Mouse (Mus musculus) forebrain, embryonic 15.5 days (tissue): Measurements from ENCODE around the gene Khnyn. TPM values are rescaled to one million over a fixed set of nuclear protein-coding genes. Genes with fewer than 3 reads are reported as not detected.

Experiments used
- ATAC-seq: fragments of 200-750 bp; cut with Nextera tagmentation; replicated peaks from 2 replicates; pipeline ENCODE4 v1.8.0; 2017; ENCODE audit warnings: mild to moderate bottlenecking, moderate TSS enrichment, moderate library complexity
- H3K27ac ChIP-seq: fragments of 300-500 bp; sonication (generic); replicated peaks from 2 replicates; pipeline ENCODE4 v1.5.1; 2015; ENCODE audit warnings: mild to moderate bottlenecking, inconsistent platforms
- H3K27me3 ChIP-seq: fragments of 300-500 bp; sonication (generic); 2 replicates; pipeline ENCODE4 v1.6.1; 2015; ENCODE audit warnings: inconsistent platforms
- H3K36me3 ChIP-seq: fragments of 300-500 bp; sonication (generic); 2 replicates; pipeline ENCODE4 v1.6.1; 2015; ENCODE audit warnings: mild to moderate bottlenecking, inconsistent platforms
- H3K4me1 ChIP-seq: fragments of 300-500 bp; sonication (generic); 2 replicates; pipeline ENCODE4 v1.6.1; 2015; ENCODE audit warnings: inconsistent platforms
- H3K4me2 ChIP-seq: fragments of 300-500 bp; sonication (generic); replicated peaks from 2 replicates; pipeline ENCODE4 v1.6.1; 2015; ENCODE audit warnings: mild to moderate bottlenecking, inconsistent platforms
- H3K4me3 ChIP-seq: fragments of 300-500 bp; sonication (generic); 2 replicates; pipeline ENCODE4 v1.5.1; 2015; ENCODE audit warnings: mild to moderate bottlenecking, inconsistent platforms
- H3K9ac ChIP-seq: fragments of 300-500 bp; sonication (generic); replicated peaks from 2 replicates; pipeline ENCODE4 v1.6.1; 2015; ENCODE audit warnings: mild to moderate bottlenecking, inconsistent platforms
- H3K9me3 ChIP-seq: fragments of 300-500 bp; sonication (generic); 2 replicates; pipeline ENCODE4 v1.6.1; 2016; ENCODE audit warnings: inconsistent platforms
- WGBS: fragments of 180-500 bp; shearing (Covaris S2); methylation state at CpG from one replicate; pipeline ENCODE4 v1.1.7; 2015; ENCODE audit warnings: mixed read lengths; 5-methylcytosine and 5-hydroxymethylcytosine counted together
- polyA plus RNA-seq: library from polyadenylated mRNA; unstranded; fragments of >200 nt; fragmentation: Nextera tagmentation; extraction: Ambion mirVana; gene quantifications from 2 replicates; pipeline ENCODE4 v1.2.1, GENCODE M21; 2015

Gene Khnyn
- polyA plus RNA-seq, 1 experiment from 2014 or later, result 10.4 TPM

DNA sequence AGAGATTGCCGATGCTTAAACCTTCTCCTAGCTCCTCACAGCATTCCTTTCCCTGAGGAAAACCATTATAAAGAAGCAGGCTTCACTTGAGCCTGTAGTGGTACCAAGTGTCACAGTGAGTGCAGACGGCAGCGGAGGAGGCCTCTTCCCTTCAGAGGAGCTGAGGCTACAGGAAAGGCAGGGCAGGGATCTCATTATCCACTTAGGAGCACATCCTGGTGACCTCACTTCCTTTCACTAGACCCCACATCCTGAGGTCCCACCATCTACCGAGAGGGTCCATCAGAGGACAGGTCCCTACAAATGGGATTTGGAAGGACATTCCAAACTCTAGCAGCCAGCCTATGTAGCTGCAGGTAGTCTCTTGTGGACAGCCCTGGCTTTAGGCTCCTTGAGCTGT lies 27.2 kb upstream of the Khnyn start:
- Histone ChIP-seq H3K27ac (no peak overlapping the region), H3K4me3 (no peak overlapping the region), H3K4me1 (peaks cover 57% of the 10 kb centered on the region), H3K9me3 (no peaks in the 10 kb centered on the region), H3K4me2 (no peak overlapping the region), H3K9ac (no peak overlapping the region), H3K36me3 (no peaks in the 10 kb centered on the region), H3K27me3 (no peaks in the 10 kb centered on the region)
- ATAC-seq, result no peak
- 79% methylated on average over 4 of the region's 4 CpGs for WGBS

DNA sequence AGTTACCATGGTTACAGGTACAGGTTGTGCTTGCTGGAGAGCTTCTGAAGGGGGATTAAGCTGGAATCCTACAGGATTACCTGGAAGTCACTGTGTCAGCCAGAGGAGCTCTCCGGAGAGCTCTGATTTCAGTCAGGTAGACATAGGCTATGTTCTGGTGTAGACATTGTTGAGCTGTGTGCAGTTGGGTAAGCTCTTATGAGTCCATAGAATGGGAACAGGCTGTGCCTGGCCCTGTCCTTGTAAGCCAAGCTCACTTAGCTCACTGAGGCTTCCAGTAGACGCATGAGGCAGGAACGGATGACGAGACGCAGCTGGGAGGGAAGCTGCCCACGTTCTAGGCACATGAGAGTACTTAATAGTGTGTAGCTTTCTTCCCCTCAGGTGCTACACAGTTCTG lies 22.6 kb upstream of the Khnyn start:
- no peak for ATAC-seq
- WGBS, result 65% methylated on average over 6 of the region's 6 CpGs

DNA sequence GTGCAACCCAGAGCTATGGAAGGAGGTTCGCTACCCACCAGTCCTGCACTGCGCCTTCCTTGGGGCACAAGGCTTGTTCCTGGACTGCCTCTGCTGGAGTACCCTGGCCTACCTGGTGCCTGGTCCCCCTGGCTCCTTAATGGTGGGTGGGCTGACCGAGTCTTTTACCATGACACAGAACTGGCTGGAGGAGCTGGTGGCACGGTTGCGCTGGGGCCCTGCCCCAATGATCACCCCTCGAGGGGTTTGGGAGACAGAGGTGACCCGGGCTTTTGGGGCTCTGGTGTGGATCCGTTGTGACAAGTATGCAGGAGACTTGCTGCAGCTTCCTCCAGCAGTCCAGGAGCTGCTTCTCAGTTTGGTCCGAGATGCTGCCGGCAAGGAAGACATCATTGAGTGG lies 21.8 kb upstream of the Khnyn start:
- no peaks in the 10 kb centered on the region for H3K9me3 ChIP-seq
- H3K36me3 ChIP-seq, result peaks cover 31% of the 10 kb centered on the region
- H3K27ac ChIP-seq, result no peak overlapping the region
- WGBS, result 95% methylated on average over 10 of the region's 10 CpGs
- no peak overlapping the region for H3K9ac ChIP-seq
- H3K4me2 ChIP-seq, result no peak overlapping the region
- no peak for ATAC-seq
- H3K4me3 ChIP-seq, result no peak overlapping the region
- peaks cover 21% of the 10 kb centered on the region for H3K4me1 ChIP-seq
- H3K27me3 ChIP-seq, result no peaks in the 10 kb centered on the region

More for the DNA sequence above, 22.6 kb upstream of the Khnyn start:
- Histone ChIP-seq H3K27me3 (no peaks in the 10 kb centered on the region), H3K9ac (no peak overlapping the region), H3K36me3 (peaks cover 26% of the 10 kb centered on the region), H3K27ac (no peak overlapping the region), H3K4me2 (no peak overlapping the region), H3K4me1 (peaks cover 28% of the 10 kb centered on the region), H3K4me3 (no peak overlapping the region), H3K9me3 (no peaks in the 10 kb centered on the region)

DNA sequence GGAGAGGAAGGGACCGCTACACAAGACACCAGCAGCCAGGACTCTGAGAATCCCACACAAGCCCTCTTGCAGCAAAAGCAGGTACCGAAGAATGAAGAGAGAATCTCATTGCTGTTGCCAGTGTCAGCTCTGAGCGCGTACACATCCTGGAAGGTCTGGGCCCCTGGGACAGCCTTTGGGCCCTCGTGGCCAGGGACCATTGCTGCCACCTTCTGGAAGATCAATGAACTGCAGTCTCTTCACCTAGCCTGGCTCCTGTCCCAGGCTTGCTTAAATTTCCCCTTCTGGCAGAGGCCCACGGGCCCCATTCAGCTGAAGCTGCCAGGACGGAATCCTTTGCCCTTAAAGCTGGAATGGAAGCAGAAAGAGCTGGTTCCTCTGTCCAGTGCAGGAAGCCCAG lies 21.0 kb upstream of the Khnyn start:
- 25% methylated on average over 7 of the region's 7 CpGs for WGBS
- H3K36me3 ChIP-seq, result peaks cover 39% of the 10 kb centered on the region
- H3K9ac ChIP-seq, result no peak overlapping the region
- H3K4me3 ChIP-seq, result no peak overlapping the region
- peak; percentile 59; the same call in 1 of the 2 replicates for ATAC-seq
- no peak overlapping the region for H3K4me2 ChIP-seq
- no peaks in the 10 kb centered on the region for H3K27me3 ChIP-seq
- no peaks in the 10 kb centered on the region for H3K9me3 ChIP-seq
- H3K4me1 ChIP-seq, result peaks cover 21% of the 10 kb centered on the region
- H3K27ac ChIP-seq, result no peak overlapping the region

DNA sequence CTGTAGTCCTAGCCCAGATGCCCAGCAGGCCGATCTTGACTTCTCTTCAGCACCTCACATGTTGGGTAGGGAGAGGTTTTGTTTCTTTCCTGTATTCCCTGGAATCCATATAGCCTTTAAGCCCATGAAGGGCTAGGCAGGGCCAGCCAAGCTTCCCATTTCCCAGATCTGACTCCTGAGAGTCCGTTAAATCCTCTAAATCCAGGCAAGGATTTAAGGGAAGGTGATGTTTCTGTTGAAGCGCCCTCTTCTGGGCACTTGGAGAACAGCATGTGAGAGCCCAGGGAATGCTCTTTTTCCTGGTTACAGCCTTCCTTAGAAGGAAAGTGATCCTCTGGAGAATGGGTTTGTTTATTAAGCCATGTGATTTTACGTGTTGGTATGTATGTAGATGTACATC lies 17.8 kb upstream of the Khnyn start:
- Histone ChIP-seq H3K36me3 (peaks cover 68% of the 10 kb centered on the region), H3K27ac (no peak overlapping the region), H3K27me3 (no peaks in the 10 kb centered on the region), H3K9me3 (no peaks in the 10 kb centered on the region), H3K4me3 (no peak overlapping the region), H3K9ac (no peak overlapping the region), H3K4me2 (no peak overlapping the region), H3K4me1 (peaks cover 12% of the 10 kb centered on the region)
- ATAC-seq, result no peak
- WGBS, result 37% methylated on average over 4 of the region's 4 CpGs

DNA sequence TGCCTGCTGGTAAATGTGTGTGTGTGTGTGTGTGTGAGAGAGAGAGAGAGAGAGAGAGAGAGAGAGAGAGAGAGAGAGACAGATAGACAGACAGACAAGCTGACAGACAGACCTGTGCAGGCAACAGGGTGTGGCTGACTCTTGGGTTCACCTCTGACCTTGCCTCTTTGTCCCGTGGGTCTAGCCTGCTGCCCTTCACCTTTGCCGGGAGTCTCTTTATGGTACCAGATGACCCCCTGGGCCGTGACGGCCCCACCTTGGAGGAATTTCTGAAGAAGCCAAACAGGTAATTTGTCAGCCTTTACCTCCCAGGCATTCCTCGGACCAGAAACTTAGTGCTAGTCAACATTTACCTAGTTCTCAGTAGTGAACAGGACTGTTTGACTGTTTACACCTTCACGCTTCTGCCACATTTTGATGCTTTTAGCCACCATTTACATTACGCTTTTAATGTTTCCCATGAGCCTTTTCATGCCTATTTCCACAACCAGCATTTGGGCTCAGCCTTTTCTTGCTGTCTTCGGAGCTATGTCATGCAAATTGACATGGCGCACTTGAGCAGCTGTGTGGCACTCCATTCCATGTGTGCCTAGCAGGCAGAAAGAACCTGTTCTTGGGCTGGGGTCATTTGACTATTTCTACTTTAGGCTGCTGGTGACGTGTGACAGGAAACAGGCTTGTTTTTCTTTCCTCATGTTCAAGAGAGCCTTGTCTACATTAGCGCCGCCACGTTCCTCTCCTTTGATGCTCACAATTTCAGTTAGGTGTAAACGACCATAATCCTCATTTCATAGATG lies 16.3 kb upstream of the Khnyn start:
- no peak for ATAC-seq
- Histone ChIP-seq H3K9me3 (no peaks in the 10 kb centered on the region), H3K9ac (no peak overlapping the region), H3K36me3 (peaks cover 79% of the 10 kb centered on the region), H3K27me3 (no peaks in the 10 kb centered on the region), H3K27ac (no peak overlapping the region), H3K4me1 (peaks cover 9% of the 10 kb centered on the region), H3K4me3 (no peak overlapping the region), H3K4me2 (no peak overlapping the region)
- 93% methylated on average over 14 of the region's 14 CpGs for WGBS

DNA sequence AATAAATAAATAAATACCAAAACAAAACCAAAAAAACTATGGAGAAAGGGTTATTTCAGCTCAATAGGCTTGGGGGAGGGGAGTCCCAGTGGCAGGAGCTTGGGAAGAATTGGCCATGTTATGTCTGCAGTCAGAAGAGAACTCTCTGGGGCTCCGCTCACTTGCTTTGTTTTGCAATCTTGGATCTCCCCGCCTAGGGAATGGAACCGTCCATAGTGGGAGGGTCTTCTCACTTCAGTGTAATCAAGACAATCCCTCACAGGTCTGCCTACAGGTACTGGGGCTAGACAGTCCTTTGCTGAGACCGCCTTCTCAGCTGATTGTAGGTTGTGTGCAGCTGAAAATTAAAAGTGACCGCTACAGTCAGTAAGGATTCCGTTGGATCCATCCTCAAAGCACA lies 15.2 kb upstream of the Khnyn start:
- H3K9me3 ChIP-seq, result no peaks in the 10 kb centered on the region
- no peak overlapping the region for H3K9ac ChIP-seq
- H3K36me3 ChIP-seq, result peaks cover 76% of the 10 kb centered on the region
- H3K4me3 ChIP-seq, result no peak overlapping the region
- H3K27ac ChIP-seq, result no peak overlapping the region
- WGBS, result 92% methylated on average over 6 of the region's 6 CpGs
- H3K27me3 ChIP-seq, result no peaks in the 10 kb centered on the region
- H3K4me2 ChIP-seq, result no peak overlapping the region
- peaks cover 11% of the 10 kb centered on the region for H3K4me1 ChIP-seq
- ATAC-seq, result no peak

DNA sequence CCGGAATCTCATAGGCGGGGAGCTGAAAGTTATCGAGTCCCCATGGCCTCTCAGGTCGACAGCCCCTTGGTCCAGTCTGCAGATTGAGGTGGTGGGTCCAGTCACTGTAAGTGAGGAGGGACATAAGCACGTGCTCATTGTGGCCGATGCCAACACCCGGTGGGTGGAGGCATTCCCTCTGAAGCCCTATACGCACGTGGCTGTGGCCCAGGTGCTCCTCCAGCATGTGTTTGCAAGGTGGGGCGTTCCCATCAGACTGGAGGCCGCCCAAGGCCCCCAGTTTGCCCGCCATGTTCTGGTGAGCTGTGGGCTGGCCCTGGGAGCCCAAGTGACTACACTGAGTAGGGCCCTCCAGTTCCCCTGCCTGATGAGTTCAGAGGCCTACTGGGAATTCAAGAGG lies 12.7 kb upstream of the Khnyn start:
- no peak overlapping the region for H3K4me3 ChIP-seq
- H3K4me1 ChIP-seq, result peaks cover 11% of the 10 kb centered on the region
- H3K36me3 ChIP-seq, result peaks cover 53% of the 10 kb centered on the region
- H3K27ac ChIP-seq, result no peak overlapping the region
- ATAC-seq, result no peak
- no peaks in the 10 kb centered on the region for H3K27me3 ChIP-seq
- no peaks in the 10 kb centered on the region for H3K9me3 ChIP-seq
- no peak overlapping the region for H3K9ac ChIP-seq
- H3K4me2 ChIP-seq, result no peak overlapping the region
- 92% methylated on average over 12 of the region's 12 CpGs for WGBS

DNA sequence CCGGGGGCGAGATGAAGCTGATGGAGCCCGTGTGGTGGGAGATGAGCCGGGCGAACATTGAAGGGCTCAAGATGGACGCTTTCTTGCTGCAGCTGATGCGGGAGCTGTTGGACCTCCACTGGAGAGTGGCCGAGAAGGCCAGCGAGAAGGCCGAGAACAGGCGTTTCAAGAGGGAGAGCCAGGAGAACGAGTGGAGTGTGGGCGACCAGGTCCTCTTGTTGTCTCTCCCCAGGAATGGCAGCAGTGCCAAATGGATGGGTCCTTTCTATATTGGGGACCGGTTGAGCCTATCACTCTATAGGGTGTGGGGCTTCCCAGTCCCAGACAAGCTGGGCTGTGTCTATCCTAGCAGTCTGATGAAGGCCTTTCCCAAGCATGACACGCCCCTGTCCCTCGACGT lies 12.2 kb upstream of the Khnyn start:
- no peak for ATAC-seq
- no peaks in the 10 kb centered on the region for H3K27me3 ChIP-seq
- peaks cover 52% of the 10 kb centered on the region for H3K36me3 ChIP-seq

DNA sequence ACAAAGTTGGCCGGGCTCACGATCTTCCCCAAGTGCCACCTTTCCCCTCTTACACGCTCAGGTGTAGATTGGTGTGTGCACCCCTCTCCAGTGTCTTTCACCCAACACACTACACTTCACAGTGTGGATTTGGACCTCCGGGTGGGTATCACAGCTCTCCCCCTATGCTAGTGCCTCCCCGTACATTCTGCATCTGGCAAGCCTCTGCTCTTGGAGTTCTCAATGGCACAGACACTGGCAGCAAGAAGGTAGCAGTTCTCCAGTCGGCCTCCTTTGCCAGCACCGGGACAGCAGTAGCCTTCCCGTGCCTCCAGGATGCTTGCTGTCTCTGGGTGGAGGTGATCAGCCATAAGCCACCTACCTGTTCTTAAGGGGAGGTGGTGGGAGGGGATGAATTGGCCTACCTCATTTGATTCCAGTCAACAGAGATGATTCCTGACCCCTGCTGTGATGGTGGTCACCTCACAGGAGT lies 11.5 kb upstream of the Khnyn start:
- 84% methylated on average over 8 of the region's 8 CpGs for WGBS
- ATAC-seq, result no peak
- H3K4me3 ChIP-seq, result no peak overlapping the region
- H3K27me3 ChIP-seq, result no peaks in the 10 kb centered on the region
- peaks cover 11% of the 10 kb centered on the region for H3K4me1 ChIP-seq
- no peak overlapping the region for H3K27ac ChIP-seq
- H3K4me2 ChIP-seq, result no peak overlapping the region
- peaks cover 45% of the 10 kb centered on the region for H3K36me3 ChIP-seq
- H3K9ac ChIP-seq, result no peak overlapping the region
- no peaks in the 10 kb centered on the region for H3K9me3 ChIP-seq

More for the DNA sequence above, 12.2 kb upstream of the Khnyn start:
- WGBS, result 93% methylated on average over 17 of the region's 17 CpGs
- Histone ChIP-seq H3K9me3 (no peaks in the 10 kb centered on the region), H3K4me2 (no peak overlapping the region), H3K27ac (no peak overlapping the region), H3K9ac (no peak overlapping the region), H3K4me1 (peaks cover 11% of the 10 kb centered on the region), H3K4me3 (no peak overlapping the region)

DNA sequence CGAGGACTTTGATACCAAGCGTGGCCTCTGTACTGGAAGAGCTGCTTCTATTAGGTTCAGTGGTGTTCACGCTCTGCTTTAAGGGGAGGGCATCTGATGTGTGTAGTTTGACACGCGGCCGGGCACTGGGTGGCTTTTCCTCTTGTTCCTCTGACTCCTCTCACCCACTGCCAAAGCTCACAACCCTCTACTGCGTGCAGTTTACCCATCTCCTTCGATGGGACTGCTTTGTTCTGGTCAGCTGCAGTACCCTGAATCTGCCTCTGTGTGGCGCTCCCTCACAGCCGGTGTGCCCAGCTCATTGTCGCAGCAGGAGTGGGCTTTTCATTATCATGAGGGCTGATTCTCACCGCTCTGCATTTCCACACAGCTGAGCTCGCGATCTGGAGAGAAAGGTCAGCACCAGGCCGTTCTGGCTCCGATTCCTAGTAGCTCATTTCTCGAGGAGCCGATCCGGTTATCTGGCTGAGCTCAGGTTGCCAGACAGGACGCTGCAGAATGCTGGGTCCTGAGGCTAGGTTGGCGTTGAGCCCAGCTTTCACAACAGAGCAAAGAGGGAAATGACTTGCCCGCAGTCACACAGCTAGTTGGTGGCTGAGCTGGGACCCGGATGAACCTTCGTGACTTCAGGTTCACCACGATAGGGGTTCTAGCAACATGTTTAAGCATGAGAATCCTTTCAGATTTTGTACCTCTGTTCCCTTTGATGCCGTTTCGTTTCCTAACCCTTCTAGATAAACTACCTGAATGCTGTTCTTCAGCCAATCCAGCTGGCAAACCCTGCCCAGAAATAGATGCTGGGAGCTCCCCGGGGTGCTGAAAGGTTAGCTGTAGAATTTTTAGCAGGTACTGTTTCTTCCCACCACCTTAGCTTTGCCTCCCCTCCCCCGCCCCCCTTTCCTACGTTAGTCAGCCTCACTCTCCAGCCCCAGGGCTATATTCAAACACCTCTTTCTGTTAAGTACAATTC lies 10.7 kb upstream of the Khnyn start:
- Histone ChIP-seq H3K27ac (peak overlapping the region; percentile 32; the same call in 1 of the 2 replicates), H3K9me3 (no peaks in the 10 kb centered on the region), H3K9ac (peak overlapping the region; percentile 26), H3K27me3 (no peaks in the 10 kb centered on the region), H3K4me1 (peaks cover 11% of the 10 kb centered on the region), H3K4me3 (peak overlapping the region; percentile 18), H3K36me3 (peaks cover 38% of the 10 kb centered on the region), H3K4me2 (peak overlapping the region; percentile 33)
- 17% methylated on average over 30 of the region's 30 CpGs for whole genome bisulfite sequencing
- peak; percentile 73 for ATAC-seq
